Mouse (Mus musculus): ENCODE measurements around the gene Them7. TPM values are rescaled to one million over a fixed set of nuclear protein-coding genes. Genes with fewer than 3 reads are reported as not detected.
A peak's percentile ranks its signal among the peaks of the same experiment; 100 is the strongest.

Them7 gene
- total RNA-seq, 2 experiments from 2014 or later = not detected

GRCm38 (mm10) chr2:105311414-105311813 is 87.3 kb downstream of the Them7 start:
- no peak for DNase-seq

GRCm38 (mm10) chr2:105311991-105312390 is 87.9 kb downstream of the Them7 start:
- no peak for DNase-seq

GRCm38 (mm10) chr2:105313077-105313476 is 89.0 kb downstream of the Them7 start:
- DNase-seq = no peak

GRCm38 (mm10) chr2:105317556-105318184 is 93.5 kb downstream of the Them7 start:
- no peak for DNase-seq

- no peak for DNase-seq
These were observed 101.9 kb downstream of the Them7 start for GRCm38 (mm10) chr2:105326067-105326466.

- peak in 1 of 2 experiments; percentile 26 for DNase-seq
These were observed 105.9 kb downstream of the Them7 start for GRCm38 (mm10) chr2:105330024-105330423.

- no peak for DNase-seq
These were observed 109.0 kb downstream of the Them7 start for GRCm38 (mm10) chr2:105333107-105333506.

GRCm38 (mm10) chr2:105333976-105334713 is 110.0 kb downstream of the Them7 start:
- peak; percentile 47 to 50 for DNase-seq

- no peak for DNase-seq
These were observed 111.5 kb downstream of the Them7 start for GRCm38 (mm10) chr2:105335661-105336060.

- DNase-seq = no peak
These were observed 112.4 kb downstream of the Them7 start for GRCm38 (mm10) chr2:105336314-105337027.

- DNase-seq = peak in 1 of 2 experiments; percentile 9
These were observed 113.2 kb downstream of the Them7 start for GRCm38 (mm10) chr2:105337171-105337875.

GRCm38 (mm10) chr2:105339993-105340392 is 115.9 kb downstream of the Them7 start:
- no peak for DNase-seq

GRCm38 (mm10) chr2:105348886-105349285 is 124.8 kb downstream of the Them7 start:
- no peak for DNase-seq

GRCm38 (mm10) chr2:105356791-105357190 is 132.7 kb downstream of the Them7 start:
- DNase-seq = no peak

- no peak for DNase-seq
These were observed 133.9 kb downstream of the Them7 start for GRCm38 (mm10) chr2:105358040-105358439.

- DNase-seq = no peak
These were observed 143.5 kb downstream of the Them7 start for GRCm38 (mm10) chr2:105367623-105368022.

GRCm38 (mm10) chr2:105370240-105370639 is 146.1 kb downstream of the Them7 start:
- DNase-seq = no peak

- peak in 1 of 2 experiments; percentile 4 for DNase-seq
These were observed 146.6 kb downstream of the Them7 start for GRCm38 (mm10) chr2:105370698-105371097.

- DNase-seq = no peak
These were observed 148.0 kb downstream of the Them7 start for GRCm38 (mm10) chr2:105372156-105372555.

- no peak for DNase-seq
These were observed 148.6 kb downstream of the Them7 start for GRCm38 (mm10) chr2:105372727-105373126.

- no peak for DNase-seq
These were observed 149.5 kb downstream of the Them7 start for GRCm38 (mm10) chr2:105373658-105374057.

GRCm38 (mm10) chr2:105375261-105375660 is 151.1 kb downstream of the Them7 start:
- no peak for DNase-seq

- no peak for DNase-seq
These were observed 151.6 kb downstream of the Them7 start for GRCm38 (mm10) chr2:105375705-105376104.
